Mouse (Mus musculus): ENCODE data around the gene Etv5. TPM values are rescaled to one million over a fixed set of nuclear protein-coding genes. Genes with fewer than 3 reads are reported as not detected.

The Etv5 gene
- polyA plus RNA-seq, 1 experiment from 2014 or later = 21.3 TPM

GRCm38 (mm10) chr16:22460960-22461359 is 21.4 kb upstream of the Etv5 start:
- no peaks in the 10 kb centered on the region for H3K36me3 ChIP-seq (ENCODE audit: control insufficient read depth, insufficient read depth, low read length)
- no peak overlapping the region for H3K27ac ChIP-seq (ENCODE audit: low read depth, low read length)
- 64% methylated on average over 1 of the region's 1 CpGs for WGBS (ENCODE audit: insufficient replicate concordance)
- no peak for ATAC-seq (replicated peaks; ENCODE audit: insufficient number of reproducible peaks, low FRiP score, low TSS enrichment)
- H3K4me3 ChIP-seq (ENCODE audit: low read depth, low read length) = no peak overlapping the region
- H3K4me1 ChIP-seq (ENCODE audit: control insufficient read depth, insufficient read depth, low read length) = no peaks in the 10 kb centered on the region
- H3K27me3 ChIP-seq (ENCODE audit: control insufficient read depth, insufficient read depth, low read length) = no peaks in the 10 kb centered on the region
- no peak overlapping the region for H3K9ac ChIP-seq (ENCODE audit: low read depth, low read length)
- no peak overlapping the region for H3K4me2 ChIP-seq
- no peaks in the 10 kb centered on the region for H3K9me3 ChIP-seq (replicated peaks; ENCODE audit: control insufficient read depth, low read length)

- no peaks in the 10 kb centered on the region for H3K9me3 ChIP-seq (replicated peaks; ENCODE audit: control insufficient read depth, low read length)
- no peaks in the 10 kb centered on the region for H3K27me3 ChIP-seq (ENCODE audit: control insufficient read depth, insufficient read depth, low read length)
- H3K27ac ChIP-seq (ENCODE audit: low read depth, low read length) = no peak overlapping the region
- ATAC-seq (replicated peaks; ENCODE audit: insufficient number of reproducible peaks, low FRiP score, low TSS enrichment) = no peak
- no peak overlapping the region for H3K4me3 ChIP-seq (ENCODE audit: low read depth, low read length)
- no peak overlapping the region for H3K9ac ChIP-seq (ENCODE audit: low read depth, low read length)
- WGBS (ENCODE audit: insufficient replicate concordance) = 67% methylated on average over 9 of the region's 9 CpGs
- no peak overlapping the region for H3K4me2 ChIP-seq
- no peaks in the 10 kb centered on the region for H3K36me3 ChIP-seq (ENCODE audit: control insufficient read depth, insufficient read depth, low read length)
- H3K4me1 ChIP-seq (ENCODE audit: control insufficient read depth, insufficient read depth, low read length) = no peaks in the 10 kb centered on the region; the same call in 1 of the 2 replicates
These were observed 12.6 kb upstream of the Etv5 start for GRCm38 (mm10) chr16:22452082-22452481.

GRCm38 (mm10) chr16:22448093-22448492 is 8.6 kb upstream of the Etv5 start:
- no peak overlapping the region for H3K9ac ChIP-seq (ENCODE audit: low read depth, low read length)
- H3K4me1 ChIP-seq (ENCODE audit: control insufficient read depth, insufficient read depth, low read length) = no peaks in the 10 kb centered on the region; the same call in 1 of the 2 replicates
- H3K27ac ChIP-seq (ENCODE audit: low read depth, low read length) = no peak overlapping the region

GRCm38 (mm10) chr16:22444786-22445185 is 5.3 kb upstream of the Etv5 start:
- no peak overlapping the region for H3K27ac ChIP-seq (ENCODE audit: low read depth, low read length)
- H3K36me3 ChIP-seq (ENCODE audit: control insufficient read depth, insufficient read depth, low read length) = no peaks in the 10 kb centered on the region
- no peak overlapping the region for H3K9ac ChIP-seq (ENCODE audit: low read depth, low read length)
- H3K27me3 ChIP-seq (ENCODE audit: control insufficient read depth, insufficient read depth, low read length) = no peaks in the 10 kb centered on the region
- no peak overlapping the region for H3K4me3 ChIP-seq (ENCODE audit: low read depth, low read length)
- 69% methylated on average over 6 of the region's 6 CpGs for WGBS (ENCODE audit: insufficient replicate concordance)
- H3K4me2 ChIP-seq = no peak overlapping the region
- peaks cover 13% of the 10 kb centered on the region for H3K4me1 ChIP-seq (ENCODE audit: control insufficient read depth, insufficient read depth, low read length)
- H3K9me3 ChIP-seq (replicated peaks; ENCODE audit: control insufficient read depth, low read length) = no peaks in the 10 kb centered on the region
- no peak for ATAC-seq (replicated peaks; ENCODE audit: insufficient number of reproducible peaks, low FRiP score, low TSS enrichment)

More at GRCm38 (mm10) chr16:22448093-22448492, 8.6 kb upstream of the Etv5 start:
- no peaks in the 10 kb centered on the region for H3K36me3 ChIP-seq (ENCODE audit: control insufficient read depth, insufficient read depth, low read length)
- H3K9me3 ChIP-seq (replicated peaks; ENCODE audit: control insufficient read depth, low read length) = no peaks in the 10 kb centered on the region
- no peak overlapping the region for H3K4me2 ChIP-seq
- H3K27me3 ChIP-seq (ENCODE audit: control insufficient read depth, insufficient read depth, low read length) = no peaks in the 10 kb centered on the region
- WGBS (ENCODE audit: insufficient replicate concordance) = 45% methylated on average over 6 of the region's 6 CpGs
- ATAC-seq (replicated peaks; ENCODE audit: insufficient number of reproducible peaks, low FRiP score, low TSS enrichment) = no peak
- H3K4me3 ChIP-seq (ENCODE audit: low read depth, low read length) = no peak overlapping the region

- Histone ChIP-seq H3K9ac (ENCODE audit: low read depth, low read length) (no peak overlapping the region), H3K36me3 (ENCODE audit: control insufficient read depth, insufficient read depth, low read length) (no peaks in the 10 kb centered on the region), H3K4me1 (ENCODE audit: control insufficient read depth, insufficient read depth, low read length) (peaks cover 15% of the 10 kb centered on the region), H3K9me3 (replicated peaks; ENCODE audit: control insufficient read depth, low read length) (no peaks in the 10 kb centered on the region), H3K27me3 (ENCODE audit: control insufficient read depth, insufficient read depth, low read length) (no peaks in the 10 kb centered on the region), H3K4me3 (ENCODE audit: low read depth, low read length) (no peak overlapping the region), H3K4me2 (no peak overlapping the region), H3K27ac (ENCODE audit: low read depth, low read length) (no peak overlapping the region)
- ATAC-seq (replicated peaks; ENCODE audit: insufficient number of reproducible peaks, low FRiP score, low TSS enrichment) = no peak
- 52% methylated on average over 7 of the region's 7 CpGs for WGBS (ENCODE audit: insufficient replicate concordance)
These were observed 2.7 kb upstream of the Etv5 start for GRCm38 (mm10) chr16:22442202-22442601.

GRCm38 (mm10) chr16:22441317-22441716 is 1.8 kb upstream of the Etv5 start:
- Histone ChIP-seq H3K36me3 (ENCODE audit: control insufficient read depth, insufficient read depth, low read length) (no peaks in the 10 kb centered on the region), H3K27ac (ENCODE audit: low read depth, low read length) (no peak overlapping the region)
- 64% methylated on average over 4 of the region's 4 CpGs for WGBS (ENCODE audit: insufficient replicate concordance)

GRCm38 (mm10) chr16:22440269-22440668 is 750 bp upstream of the Etv5 start:
- peak overlapping the region; percentile 67 for H3K4me2 ChIP-seq
- under 1% methylated on average over 18 of the region's 18 CpGs for WGBS (ENCODE audit: insufficient replicate concordance)
- H3K4me3 ChIP-seq (ENCODE audit: low read depth, low read length) = peak overlapping the region; percentile 43
- peak overlapping the region; percentile 59 for H3K9ac ChIP-seq (ENCODE audit: low read depth, low read length)
- peak overlapping the region; percentile 78 for H3K27ac ChIP-seq (ENCODE audit: low read depth, low read length)
- H3K4me1 ChIP-seq (ENCODE audit: control insufficient read depth, insufficient read depth, low read length) = peaks cover 15% of the 10 kb centered on the region
- no peak for ATAC-seq (replicated peaks; ENCODE audit: insufficient number of reproducible peaks, low FRiP score, low TSS enrichment)
- H3K9me3 ChIP-seq (replicated peaks; ENCODE audit: control insufficient read depth, low read length) = no peaks in the 10 kb centered on the region
- H3K27me3 ChIP-seq (ENCODE audit: control insufficient read depth, insufficient read depth, low read length) = no peaks in the 10 kb centered on the region
- no peaks in the 10 kb centered on the region for H3K36me3 ChIP-seq (ENCODE audit: control insufficient read depth, insufficient read depth, low read length)

More at GRCm38 (mm10) chr16:22441317-22441716, 1.8 kb upstream of the Etv5 start:
- Histone ChIP-seq H3K27me3 (ENCODE audit: control insufficient read depth, insufficient read depth, low read length) (no peaks in the 10 kb centered on the region), H3K9ac (ENCODE audit: low read depth, low read length) (no peak overlapping the region), H3K9me3 (replicated peaks; ENCODE audit: control insufficient read depth, low read length) (no peaks in the 10 kb centered on the region), H3K4me1 (ENCODE audit: control insufficient read depth, insufficient read depth, low read length) (peaks cover 15% of the 10 kb centered on the region), H3K4me2 (no peak overlapping the region), H3K4me3 (ENCODE audit: low read depth, low read length) (no peak overlapping the region)
- no peak for ATAC-seq (replicated peaks; ENCODE audit: insufficient number of reproducible peaks, low FRiP score, low TSS enrichment)

GRCm38 (mm10) chr16:22438441-22439373 is 812 bp downstream of the Etv5 start:
- peak; percentile 5 for ATAC-seq (replicated peaks; ENCODE audit: insufficient number of reproducible peaks, low FRiP score, low TSS enrichment)
- no peaks in the 10 kb centered on the region for H3K27me3 ChIP-seq (ENCODE audit: control insufficient read depth, insufficient read depth, low read length)
- peak overlapping the region; percentile 66 for H3K4me3 ChIP-seq (ENCODE audit: low read depth, low read length)
- peaks cover 23% of the 10 kb centered on the region for H3K4me1 ChIP-seq (ENCODE audit: control insufficient read depth, insufficient read depth, low read length)
- WGBS (ENCODE audit: insufficient replicate concordance) = 1% methylated on average over 56 of the region's 59 CpGs
- peak overlapping the region; percentile 73 for H3K9ac ChIP-seq (ENCODE audit: low read depth, low read length)
- no peaks in the 10 kb centered on the region for H3K36me3 ChIP-seq (ENCODE audit: control insufficient read depth, insufficient read depth, low read length)
- H3K9me3 ChIP-seq (replicated peaks; ENCODE audit: control insufficient read depth, low read length) = no peaks in the 10 kb centered on the region
- H3K27ac ChIP-seq (ENCODE audit: low read depth, low read length) = peak overlapping the region; percentile 36; the same call in 1 of the 2 replicates
- peak overlapping the region; percentile 84 for H3K4me2 ChIP-seq

Data from heart, embryonic 11.5 days (tissue).